Mouse (Mus musculus) heart, adult 2 months (tissue): ENCODE measurements around the gene Stra6.

ENCODE experiments used
- CTCF ChIP-seq: fragments of 200-600 bp; IDR thresholded peaks from 2 replicates; pipeline ENCODE4 v1.8.1; 2022; ENCODE audit warnings: antibody characterized with exemption, mild to moderate bottlenecking, moderate library complexity
- EP300 ChIP-seq: fragments of 200-500 bp; IDR thresholded peaks from 2 replicates; pipeline ENCODE4 v1.6.1; 2011; ENCODE audit warnings: low read depth, low read length, control low read depth; ENCODE audit not compliant: insufficient read depth
- POLR2A ChIP-seq: fragments of 200-500 bp; IDR thresholded peaks from 2 replicates; pipeline ENCODE4 v1.6.1; 2011; ENCODE audit warnings: mild to moderate bottlenecking, low read depth, low read length, control low read depth; ENCODE audit not compliant: insufficient read depth

GRCm38 (mm10) chr9:58196141-58196540, 132.6 kb downstream of the Stra6 start:
- TF ChIP-seq CTCF (no peak), POLR2A (no peak), EP300 (no peak)
